Mouse (Mus musculus) liver, adult (tissue): ENCODE measurements at regions not wholly inside any gene's neighbourhood (a gene's known extent, or its start where the extent isn't known, plus 50 kb on each side); places are given as distances from the start of the nearest gene placed in this dataset.

ENCODE experiments used
- GATA4 ChIP-seq: IDR thresholded peaks from 2 replicates; pipeline ENCODE4 v1.6.1; 2014; ENCODE audit warnings: mild to moderate bottlenecking, low read length; ENCODE audit not compliant: insufficient replicate concordance

GRCm38 (mm10) chr8:46936039-46936438, 50.6 kb upstream of the Enpp6 start:
- TF ChIP-seq GATA4 = no peak
